Mouse (Mus musculus): ENCODE measurements around the gene Dach1.

Gene Dach1

DNA sequence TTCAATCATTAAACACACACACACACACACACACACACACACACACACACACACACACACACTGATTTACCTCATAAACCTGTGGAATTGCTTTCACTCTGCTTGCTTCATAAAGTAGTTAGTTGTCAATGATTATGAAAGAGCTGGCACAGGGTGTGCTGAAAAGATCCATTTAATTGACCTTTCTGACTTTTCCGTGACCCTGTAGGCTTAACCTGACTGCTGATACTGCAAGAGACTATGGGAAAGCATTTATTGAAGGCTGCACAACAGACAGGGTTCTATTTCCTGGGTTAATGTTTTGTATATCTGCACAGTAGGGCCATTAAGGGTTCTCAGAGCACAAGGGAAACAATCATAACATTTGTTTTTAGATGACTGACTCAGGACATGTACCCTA lies 321.9 kb downstream of the Dach1 start:
- DNase-seq (ENCODE audit: low spot score), result no peak

DNA sequence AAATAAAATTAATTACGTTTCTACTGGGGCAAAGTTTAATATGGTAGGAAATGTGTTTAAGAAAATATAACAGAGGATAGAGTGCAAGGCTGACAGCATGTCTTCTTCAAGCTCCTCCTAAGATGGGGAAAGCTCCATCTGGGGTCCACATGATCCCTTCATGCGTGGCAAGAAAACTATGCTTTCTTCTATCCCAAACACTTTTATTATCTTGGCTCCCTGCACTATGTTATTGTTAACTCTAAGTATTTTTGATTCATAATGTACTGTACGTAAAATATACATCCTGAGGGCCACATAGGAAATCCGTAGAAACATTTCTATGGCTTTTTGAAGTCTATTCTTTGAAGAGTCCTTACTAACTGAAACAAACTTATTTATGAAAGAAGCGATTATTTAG lies 330.3 kb downstream of the Dach1 start:
- DNase-seq (ENCODE audit: low spot score), result no peak

DNA sequence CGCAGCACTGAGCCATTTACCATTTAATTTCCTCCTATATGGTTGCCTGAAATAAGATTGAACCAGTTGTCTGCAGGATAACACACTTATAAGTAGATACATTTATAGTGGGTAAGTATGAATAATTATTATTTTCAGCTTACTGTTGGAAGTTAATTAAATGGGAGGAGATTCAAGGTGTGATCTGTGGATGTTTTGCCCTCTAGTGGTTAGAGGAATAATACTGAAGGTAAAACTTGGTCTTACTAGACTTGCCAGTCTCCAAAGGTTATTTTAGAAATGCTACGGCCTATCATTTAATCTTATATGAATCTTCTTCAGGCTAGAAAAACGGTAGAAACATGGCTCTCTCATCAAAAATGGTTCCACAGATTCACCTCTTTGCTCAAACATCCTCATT lies 339.7 kb downstream of the Dach1 start:
- no peak for DNase-seq (ENCODE audit: low spot score)

DNA sequence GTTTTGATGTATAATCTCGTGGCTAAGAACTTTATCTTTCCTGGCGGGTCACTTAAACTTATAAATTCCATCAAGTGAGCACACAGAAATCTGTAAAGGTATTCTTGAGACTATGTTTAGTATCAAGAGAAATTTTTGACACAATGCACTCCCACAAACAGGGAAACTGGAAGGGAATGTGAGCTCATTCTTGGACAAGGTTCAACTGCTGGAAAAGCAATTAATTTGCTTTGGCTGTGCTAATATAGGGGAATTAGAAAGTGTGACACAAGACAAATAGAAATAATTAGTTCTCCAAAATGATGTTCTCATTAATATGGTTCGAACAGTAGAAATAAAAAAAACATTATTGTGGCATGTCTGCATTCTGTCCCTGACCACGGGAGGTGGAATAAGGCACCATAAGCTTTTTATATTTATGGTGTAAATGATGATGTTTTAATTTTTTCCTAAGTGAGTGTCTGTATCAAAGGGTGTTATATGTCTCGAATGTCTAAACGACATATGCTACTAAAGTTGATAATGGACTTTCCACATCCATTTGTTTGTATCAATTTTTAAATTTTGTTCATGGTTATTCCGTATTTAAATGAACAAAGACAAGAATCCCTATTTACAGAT lies 354.9 kb downstream of the Dach1 start:
- no peak for DNase-seq (ENCODE audit: low spot score)

DNA sequence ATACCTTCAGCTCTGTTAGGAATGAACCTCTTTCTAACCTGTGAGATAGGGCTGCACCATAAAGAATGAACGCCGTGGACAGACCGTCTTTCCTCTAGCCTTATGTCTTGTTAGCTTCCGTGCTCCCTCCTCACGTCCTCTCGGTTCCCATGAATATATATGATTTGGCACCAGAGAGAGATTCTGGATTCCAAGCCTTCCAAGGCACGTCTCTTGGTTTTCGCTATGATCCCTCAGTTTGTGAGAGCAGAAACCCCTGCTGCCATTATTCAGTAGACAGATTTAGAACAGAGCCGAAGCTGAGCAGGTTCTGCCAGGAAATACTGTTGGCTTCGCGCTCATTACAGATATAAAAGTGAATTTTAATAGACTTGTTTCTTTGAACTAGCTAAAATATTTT lies 356.0 kb downstream of the Dach1 start:
- DNase-seq (ENCODE audit: low spot score), result no peak

DNA sequence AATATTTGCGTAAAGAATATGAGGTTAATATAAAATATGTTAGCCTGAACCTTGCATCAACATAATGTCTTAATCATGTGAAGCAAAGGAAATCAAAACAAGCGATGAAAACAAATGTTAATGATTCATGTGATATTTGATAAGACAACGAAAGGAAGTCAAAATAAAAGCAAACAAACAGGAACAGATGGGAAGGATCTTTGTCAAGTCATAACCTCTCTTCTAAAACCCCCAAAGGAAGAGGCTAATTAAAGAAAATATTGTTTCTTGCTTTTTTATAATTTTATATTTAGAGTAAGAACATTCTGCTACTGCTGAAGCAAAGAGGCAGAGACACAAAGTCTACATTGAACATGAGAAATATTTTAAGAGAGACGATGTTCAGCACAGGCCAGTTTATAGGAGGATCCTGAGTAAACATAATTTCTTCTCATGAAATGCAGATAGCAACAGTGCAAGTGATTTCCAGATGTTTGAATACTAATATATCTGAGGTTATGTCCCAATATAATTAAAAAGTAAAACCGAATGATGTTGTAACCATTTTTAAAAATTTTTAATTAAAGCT lies 374.1 kb downstream of the Dach1 start:
- no peak for DNase-seq (ENCODE audit: low spot score)

DNA sequence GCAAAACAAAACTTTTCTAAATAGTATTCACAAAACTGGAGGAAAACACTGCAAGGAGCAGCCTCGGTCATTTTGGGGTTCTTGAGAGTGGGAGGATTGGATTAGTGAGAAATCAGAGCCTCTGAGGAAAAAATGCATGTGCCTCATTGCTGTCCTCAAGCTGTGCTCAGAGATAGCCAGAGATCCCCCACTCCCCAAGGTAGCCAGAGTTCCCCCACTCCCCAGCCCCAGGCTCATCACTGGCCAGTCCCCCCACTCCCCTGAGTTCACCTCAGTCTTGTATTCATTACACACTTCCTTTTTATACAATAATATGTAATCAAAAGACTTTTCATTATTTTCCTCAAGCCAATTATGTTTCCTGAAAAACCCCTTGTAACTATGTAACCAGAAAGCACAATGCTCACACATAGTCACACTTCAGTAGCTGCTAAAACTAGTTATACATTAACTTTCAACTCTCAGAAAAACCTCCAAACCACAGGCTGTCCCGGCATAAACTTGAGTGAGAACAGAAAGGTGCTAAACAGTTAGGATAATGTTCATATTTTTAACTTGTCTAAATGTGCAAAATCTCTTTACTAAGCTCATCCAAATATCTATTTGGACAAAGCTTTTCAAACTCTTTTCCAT lies 395.3 kb downstream of the Dach1 start:
- no peak for DNase-seq (ENCODE audit: low spot score)

DNA sequence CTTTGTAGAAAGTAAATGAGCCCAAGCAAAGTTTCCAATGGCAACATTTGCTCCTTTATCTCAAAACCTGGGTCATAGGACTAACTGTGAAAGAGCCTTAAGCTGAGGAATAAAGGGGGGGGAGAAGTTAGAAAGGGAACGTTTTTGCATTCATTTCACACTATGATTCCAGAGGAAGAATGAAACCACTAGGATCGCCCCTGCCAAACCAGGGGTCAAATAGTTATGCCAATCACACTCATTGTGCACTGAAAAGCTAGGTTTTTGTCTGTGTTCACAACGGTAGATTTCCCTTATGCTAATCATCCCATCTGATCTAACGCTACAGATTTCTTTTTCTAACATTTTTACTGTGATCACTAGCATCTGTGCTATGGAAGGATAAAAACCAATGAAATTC lies 415.2 kb downstream of the Dach1 start:
- DNase-seq (ENCODE audit: low spot score), result no peak

DNA sequence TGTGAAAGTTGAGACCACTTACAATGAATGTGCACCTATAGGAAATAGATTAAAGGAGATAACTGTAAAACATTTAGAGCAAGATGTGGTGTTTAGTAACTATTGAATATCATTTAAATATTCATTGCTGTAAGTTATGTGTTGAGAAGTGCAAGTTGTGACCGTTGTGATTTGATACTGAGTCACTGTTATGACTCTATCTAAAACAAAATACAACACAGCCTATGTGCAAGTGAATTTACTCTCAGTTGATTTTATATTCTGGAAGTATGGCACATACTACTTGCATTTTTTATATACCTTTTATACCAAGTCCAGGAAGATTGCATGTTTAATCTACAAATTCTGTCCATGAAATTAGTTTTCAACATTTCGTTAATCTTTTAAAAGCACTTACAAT lies 415.6 kb downstream of the Dach1 start:
- no peak for DNase-seq (ENCODE audit: low spot score)

DNA sequence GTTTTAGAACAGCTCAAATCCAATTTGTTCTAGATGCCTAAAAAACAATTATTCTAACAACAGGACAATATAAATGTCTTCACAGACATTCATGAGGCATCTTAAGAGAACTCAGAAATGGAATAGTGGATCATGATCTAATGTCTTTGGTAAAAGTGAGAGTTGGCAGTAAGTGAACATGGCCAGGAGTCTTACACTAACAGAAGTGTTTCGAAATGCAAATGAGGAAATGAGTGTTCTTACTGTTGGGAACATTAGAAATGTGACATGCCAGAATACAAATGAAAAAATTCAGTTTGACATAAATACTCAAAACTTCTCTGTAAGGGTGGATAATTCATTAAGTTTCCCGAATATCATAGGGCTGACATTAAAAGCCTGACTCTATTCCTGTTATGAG lies 426.3 kb downstream of the Dach1 start:
- DNase-seq (ENCODE audit: low spot score), result no peak

DNA sequence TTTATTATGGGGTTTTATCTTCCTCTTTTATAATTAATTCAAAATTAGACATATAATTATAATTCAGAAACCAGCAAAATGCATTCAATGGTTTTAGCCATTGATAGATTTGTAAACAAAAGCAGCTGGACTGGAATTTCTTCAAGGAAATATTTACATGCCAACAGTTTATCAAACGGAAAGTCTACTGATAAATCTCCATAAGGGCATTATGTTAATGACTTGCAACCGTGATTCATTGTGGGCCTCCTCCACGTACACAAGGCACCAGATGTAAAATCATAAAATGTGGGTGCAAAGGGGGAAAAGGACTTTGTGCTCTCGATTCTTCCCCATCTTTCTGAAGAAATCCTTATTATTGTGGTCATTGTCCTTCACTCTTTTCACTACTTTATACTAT lies 426.8 kb downstream of the Dach1 start:
- no peak for DNase-seq (ENCODE audit: low spot score)
